Comparison of ENCODE assay signal across 17 mouse cellular contexts in the genomic region with DNA sequence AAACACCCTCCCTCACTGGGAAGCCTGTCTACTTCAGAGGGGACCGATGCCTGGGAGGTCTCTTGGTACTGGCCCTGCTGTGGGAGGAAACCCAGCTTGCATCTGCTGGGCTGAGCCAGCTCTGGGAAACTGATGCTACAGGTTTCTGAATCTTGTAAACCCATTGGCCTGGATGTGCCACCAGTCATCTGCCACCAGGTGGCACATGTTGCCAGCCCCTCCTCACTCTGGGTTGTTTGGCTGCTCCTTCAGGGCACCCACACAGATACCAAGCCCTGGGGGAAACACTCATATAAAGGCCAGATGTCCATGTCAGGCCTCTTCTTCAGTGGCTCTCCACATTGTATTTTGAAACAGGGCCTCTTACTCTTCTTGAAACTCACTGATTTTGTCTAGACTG. TPM values are rescaled to one million over a fixed set of nuclear protein-coding genes. Genes with fewer than 3 reads are reported as not detected.
A peak's percentile ranks its signal among the peaks of the same experiment; 100 is the strongest.
DNase-seq lines count a peak whose midpoint lies in the region; ATAC-seq lines count a peak whose summit lies in the region.
"Had no signal": no experiment of that assay in that cellular context is flagged by ENCODE, and none has a peak within 500 bp of the region (broad histone marks: within the 10 kb centered on the region; RNA-seq: fewer than 3 reads in every experiment).

No protein-coding gene starts in this region.

- no peaks in the 10 kb centered on the region for H3K36me3 ChIP-seq in limb, embryonic 12.5 days
- H3K36me3 ChIP-seq: embryonic facial prominence, embryonic 12.5 days; liver, embryonic 13.5 days; neural tube, embryonic 12.5 days had no signal

- no peak overlapping the region for H3K9ac ChIP-seq in limb, embryonic 12.5 days (replicated peaks)
- H3K9ac ChIP-seq: embryonic facial prominence, embryonic 12.5 days; liver, embryonic 13.5 days; neural tube, embryonic 12.5 days had no signal

- H3K27ac ChIP-seq in limb, embryonic 12.5 days, result 0 out of 2 replicates have a peak overlapping the region, but pooled peaks have one; percentile 35
- H3K27ac ChIP-seq: embryonic facial prominence, embryonic 12.5 days; liver, embryonic 13.5 days; neural tube, embryonic 12.5 days had no signal

- H3K4me3 ChIP-seq in limb, embryonic 12.5 days (replicated peaks), result no peak overlapping the region
- H3K4me3 ChIP-seq: embryonic facial prominence, embryonic 12.5 days; liver, embryonic 13.5 days; neural tube, embryonic 12.5 days had no signal

- no peaks in the 10 kb centered on the region for H3K27me3 ChIP-seq in limb, embryonic 12.5 days
- H3K27me3 ChIP-seq: embryonic facial prominence, embryonic 12.5 days; liver, embryonic 13.5 days; neural tube, embryonic 12.5 days had no signal

- no peak overlapping the region for H3K4me2 ChIP-seq in limb, embryonic 12.5 days
- H3K4me2 ChIP-seq: embryonic facial prominence, embryonic 12.5 days; liver, embryonic 13.5 days; neural tube, embryonic 12.5 days had no signal

- peaks cover 21% of the 10 kb centered on the region for H3K4me1 ChIP-seq in limb, embryonic 12.5 days (replicated peaks)
- H3K4me1 ChIP-seq: embryonic facial prominence, embryonic 12.5 days; liver, embryonic 13.5 days; neural tube, embryonic 12.5 days had no signal

- H3K9me3 ChIP-seq in limb, embryonic 12.5 days, result no peaks in the 10 kb centered on the region
- H3K9me3 ChIP-seq: embryonic facial prominence, embryonic 12.5 days; liver, embryonic 13.5 days; neural tube, embryonic 12.5 days had no signal

- no peak for ATAC-seq in limb, embryonic 12.5 days (ENCODE audit: insufficient number of reproducible peaks, insufficient read depth, low FRiP score, low TSS enrichment, low read depth)

- 92% methylated on average over 1 of the region's 1 CpGs for WGBS in limb, embryonic 12.5 days

- peak; percentile 21 for DNase-seq in embryo, embryonic 11 days
- no peak for DNase-seq in embryo, embryonic 10 days (ENCODE audit: low spot score)
- peak; percentile 14 for DNase-seq in kidney, postnatal 10 days
- no peak for DNase-seq in kidney, adult 8-10 months
- peak; percentile 4 for DNase-seq in lung, postnatal 10 days
- DNase-seq in lung, postnatal 14 days, result no peak
- DNase-seq in thymus, adult 18-20 months, result no peak
- DNase-seq: adrenal gland, adult 2 months; B cell, adult 2 months; cerebellum, adult 18-20 months; heart, postnatal 14 days; liver, embryonic 13.5 days; midbrain, embryonic 14.5 days; right cerebral cortex, adult 18-20 months had no signal

RNA-seq across cellular contexts. Expression of a gene that starts 36.4 kb away (rescaled TPM):
- polyA plus RNA-seq in limb, embryonic 12.5 days (2016; fragmentation: Nextera tagmentation; extraction: Ambion mirVana), result 0.21 and 0.36 TPM in 2 replicates
- polyA plus RNA-seq: adrenal gland, adult 2 months had no signal

Comparison
In these comparisons a context has a peak if more than half of its experiments do, and no peak if none do; other contexts are left out.
1. DNase-seq: peak in embryo, embryonic 11 days (single experiment), kidney, postnatal 10 days (single experiment) and lung, postnatal 10 days (single experiment); none in embryo, embryonic 10 days (single experiment), kidney, adult 8-10 months (0 of 2), lung, postnatal 14 days (single experiment) and thymus, adult 18-20 months (0 of 2).